Mouse (Mus musculus): ENCODE measurements around the gene Rnf180. TPM values are rescaled to one million over a fixed set of nuclear protein-coding genes. Genes with fewer than 3 reads are reported as not detected.

Rnf180 gene
- total and polyA plus RNA-seq, 3 experiments: 0.13 to 0.66 TPM; not detected in 1

- dilution Hi-C loops (cut with MboI; ENCODE audit: extremely low pct_ligation_motif_present, extremely low pct_unique_long_range_greater_than_20kb, low sequenced_read_pairs): no loop called here
- Histone ChIP-seq H3K36me3 (replicated peaks in 1 of 2; ENCODE audit: control insufficient read depth in 1 of 2, insufficient read depth in 1 of 2, low read length in 1 of 2) (no peaks in the 10 kb centered on the region), H3K4me2 (ENCODE audit: insufficient read depth, low read depth, poor library complexity, severe bottlenecking) (no peak overlapping the region), H3K4me3 (replicated peaks in 1 of 3; ENCODE audit: low read depth in 2 of 3, low read length in 2 of 3, poor library complexity in 1 of 3) (no peak overlapping the region), H3K27ac (ENCODE audit: insufficient read depth, low read depth) (no peak overlapping the region), H3K79me2 (replicated peaks; ENCODE audit: control insufficient read depth, extremely low read depth, insufficient read depth, poor library complexity, severe bottlenecking) (no peaks in the 10 kb centered on the region), H3K9me3 (replicated peaks; ENCODE audit: low read length) (no peaks in the 10 kb centered on the region), H3K27me3 (replicated peaks) (no peaks in the 10 kb centered on the region), H3K9ac (ENCODE audit: insufficient read depth, low read depth) (no peak overlapping the region), H3K4me1 (ENCODE audit: control insufficient read depth in 1 of 2, insufficient read depth in 2 of 2) (no peaks in the 10 kb centered on the region)
- TF ChIP-seq HCFC1 (IDR thresholded peaks at IDR 0.05; ENCODE audit: low read depth, low read length) (no peak), RAD21 (IDR thresholded peaks at IDR 0.05; ENCODE audit: low read depth, low read length) (no peak), UBTF (IDR thresholded peaks at IDR 0.05; ENCODE audit: low read depth, low read length) (no peak), CTCF (conservative IDR thresholded peaks at IDR 0.05 in 1 of 2, IDR thresholded peaks at IDR 0.05 in 1 of 2; ENCODE audit: low read depth in 2 of 2, low read length in 2 of 2) (no peak), MAX (IDR thresholded peaks at IDR 0.05; ENCODE audit: low read length) (no peak), E2F4 (IDR thresholded peaks at IDR 0.05; ENCODE audit: insufficient replicate concordance, low read depth, low read length) (no peak), NRF1 (IDR thresholded peaks at IDR 0.05; ENCODE audit: low read depth, low read length) (no peak), SMC3 (IDR thresholded peaks at IDR 0.05; ENCODE audit: low read depth, low read length) (no peak)
- in situ Hi-C loops (cut with MboI; ENCODE audit: low pct_ligation_motif_present, low pct_unique_long_range_greater_than_20kb, low sequenced_read_pairs): no loop called here
- no peak for DNase-seq (ENCODE audit: extremely low read depth)
Observed at GRCm38 (mm10) chr13:105111599-105111998, 183.0 kb downstream of the Rnf180 start.

GRCm38 (mm10) chr13:105104385-105104784 lies 190.2 kb downstream of the Rnf180 start:
- peaks cover 0 to 3% of the 10 kb centered on the region in 2 experiments; a peak in 1 of 4 replicates for H3K4me1 ChIP-seq (ENCODE audit: control insufficient read depth in 1 of 2, insufficient read depth in 2 of 2)
- no peak overlapping the region for H3K27ac ChIP-seq (ENCODE audit: insufficient read depth, low read depth)
- TF ChIP-seq IRF4 (IDR thresholded peaks at IDR 0.05; ENCODE audit: low read depth, low read length) (no peak), MXI1 (IDR thresholded peaks at IDR 0.05; ENCODE audit: low read depth, low read length) (no peak), ZNF384 (IDR thresholded peaks at IDR 0.05; ENCODE audit: low read depth, low read length) (no peak), RCOR1 (conservative IDR thresholded peaks at IDR 0.05; ENCODE audit: low read depth, low read length) (no peak), SMC3 (IDR thresholded peaks at IDR 0.05; ENCODE audit: low read depth, low read length) (no peak), MAZ (IDR thresholded peaks at IDR 0.05; ENCODE audit: low read depth, low read length) (no peak), BHLHE40 (IDR thresholded peaks at IDR 0.05; ENCODE audit: low read depth, low read length) (no peak), JUND (conservative IDR thresholded peaks at IDR 0.05; ENCODE audit: low read depth, low read length) (no peak), USF1 (IDR thresholded peaks at IDR 0.05; ENCODE audit: low read depth, low read length) (no peak), RAD21 (IDR thresholded peaks at IDR 0.05; ENCODE audit: low read depth, low read length) (no peak), NELFE (IDR thresholded peaks at IDR 0.05; ENCODE audit: low read depth, low read length) (no peak), MYC (IDR thresholded peaks at IDR 0.05; ENCODE audit: low read depth, low read length) (no peak)
- in situ Hi-C loops (cut with MboI; ENCODE audit: low pct_ligation_motif_present, low pct_unique_long_range_greater_than_20kb, low sequenced_read_pairs) (no loop called here), dilution Hi-C loops (cut with MboI; ENCODE audit: extremely low pct_ligation_motif_present, extremely low pct_unique_long_range_greater_than_20kb, low sequenced_read_pairs) (no loop called here)
- no peak overlapping the region for H3K4me3 ChIP-seq (replicated peaks in 1 of 3; ENCODE audit: low read depth in 2 of 3, low read length in 2 of 3, poor library complexity in 1 of 3)
- no peaks in the 10 kb centered on the region for H3K36me3 ChIP-seq (replicated peaks in 1 of 2; ENCODE audit: control insufficient read depth in 1 of 2, insufficient read depth in 1 of 2, low read length in 1 of 2)
- no peaks in the 10 kb centered on the region for H3K9me3 ChIP-seq (replicated peaks; ENCODE audit: low read length)
- H3K4me2 ChIP-seq (ENCODE audit: insufficient read depth, low read depth, poor library complexity, severe bottlenecking): no peak overlapping the region
- H3K79me2 ChIP-seq (replicated peaks; ENCODE audit: control insufficient read depth, extremely low read depth, insufficient read depth, poor library complexity, severe bottlenecking): no peaks in the 10 kb centered on the region
- no peaks in the 10 kb centered on the region for H3K27me3 ChIP-seq (replicated peaks)
- H3K9ac ChIP-seq (ENCODE audit: insufficient read depth, low read depth): no peak overlapping the region
- DNase-seq (ENCODE audit: extremely low read depth): no peak
